Mouse (Mus musculus): ENCODE results near the gene Mycl. TPM values are rescaled to one million over a fixed set of nuclear protein-coding genes. Genes with fewer than 3 reads are reported as not detected.
"Not testable (repeated sequence)": the region's sequence is repeated elsewhere in the genome, so short reads cannot be mapped to it uniquely, and the experiment has no call there.

The Mycl gene
- total and polyA plus RNA-seq, 2 experiments from 2014 or later, result 0.12 to 14.7 TPM

DNA sequence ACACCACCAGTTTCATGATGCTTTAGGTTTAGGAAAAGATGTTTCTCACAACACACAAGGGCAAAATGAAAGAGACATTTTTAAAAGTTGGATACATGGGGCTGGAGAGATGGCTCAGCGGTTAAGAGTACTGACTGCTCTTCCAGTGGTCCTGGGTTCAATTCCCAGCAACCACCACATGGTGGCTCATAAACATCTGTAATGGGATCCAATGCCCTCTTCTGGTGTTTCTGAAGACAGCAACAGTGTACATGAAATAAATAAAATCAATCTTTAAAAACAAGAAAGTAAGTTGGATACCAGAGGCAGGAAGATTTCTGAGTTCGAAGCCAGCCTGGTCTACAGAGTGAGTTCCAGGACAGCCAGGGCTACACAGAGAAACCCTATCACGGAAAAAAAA is 7.4 kb upstream of the Mycl start:
- not testable (repeated sequence) for H3K4me2 ChIP-seq (ENCODE audit: low read depth, low read length); H3K9me3 ChIP-seq (replicated peaks; ENCODE audit: control insufficient read depth, low read length); H3K9ac ChIP-seq (replicated peaks; ENCODE audit: low read depth, low read length); H3K27ac ChIP-seq (ENCODE audit: low read depth); DNase-seq (ENCODE audit: low spot score); H3K27me3 ChIP-seq (ENCODE audit: control insufficient read depth, insufficient read depth, low read length); ATAC-seq (ENCODE audit: insufficient read depth, low read depth); H3K4me1 ChIP-seq (ENCODE audit: control insufficient read depth, insufficient read depth); H3K4me3 ChIP-seq (ENCODE audit: low read depth, low read length); H3K36me3 ChIP-seq (replicated peaks; ENCODE audit: control insufficient read depth, insufficient read depth, low read length)
- TF ChIP-seq CTCF (IDR thresholded peaks at IDR 0.05; ENCODE audit: low read depth), result peak; percentile 31; the same call in 1 of the 2 replicates
- 65% methylated on average over 3 of the region's 3 CpGs for WGBS

DNA sequence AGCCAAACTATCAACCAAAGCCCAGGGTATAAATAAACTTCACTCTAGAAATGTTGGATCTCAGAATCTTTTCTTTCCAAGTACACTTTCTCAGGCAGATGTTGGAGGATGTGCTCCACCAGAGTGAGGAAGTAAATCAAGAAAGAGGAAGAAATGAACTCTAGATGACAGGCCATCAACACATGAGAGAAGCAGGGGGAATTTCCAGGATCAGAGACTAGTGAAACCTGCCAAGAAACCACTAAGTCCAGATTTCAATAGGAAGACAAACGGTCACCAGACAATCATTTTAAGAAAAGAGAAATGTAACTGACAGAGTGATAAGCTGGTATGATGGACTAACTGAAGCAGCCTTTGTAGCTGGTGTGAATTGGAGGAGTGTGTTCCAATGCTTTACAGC is 4.3 kb upstream of the Mycl start:
- WGBS, result 56% methylated on average over 1 of the region's 1 CpGs
- ATAC-seq (ENCODE audit: insufficient read depth, low read depth), result no peak
- no peaks in the 10 kb centered on the region for H3K36me3 ChIP-seq (replicated peaks; ENCODE audit: control insufficient read depth, insufficient read depth, low read length)
- H3K27ac ChIP-seq (ENCODE audit: low read depth), result no peak overlapping the region
- H3K9ac ChIP-seq (replicated peaks; ENCODE audit: low read depth, low read length), result no peak overlapping the region
- no peak overlapping the region for H3K4me3 ChIP-seq (ENCODE audit: low read depth, low read length)
- no peak for TF ChIP-seq EP300 (IDR thresholded peaks at IDR 0.05; ENCODE audit: low read depth)
- TF ChIP-seq CTCF (IDR thresholded peaks at IDR 0.05; ENCODE audit: low read depth), result no peak
- peaks cover 18% of the 10 kb centered on the region; the same call in 1 of the 2 replicates for H3K27me3 ChIP-seq (ENCODE audit: control insufficient read depth, insufficient read depth, low read length)
- peaks cover 7% of the 10 kb centered on the region; the same call in 1 of the 2 replicates for H3K9me3 ChIP-seq (replicated peaks; ENCODE audit: control insufficient read depth, low read length)
- H3K4me2 ChIP-seq (ENCODE audit: low read depth, low read length), result no peak overlapping the region
- no peaks in the 10 kb centered on the region for H3K4me1 ChIP-seq (ENCODE audit: control insufficient read depth, insufficient read depth)
- DNase-seq (ENCODE audit: low spot score), result no peak

GRCm38 (mm10) chr4:122992276-122992675 is 3.2 kb upstream of the Mycl start:
- no peak for ATAC-seq (ENCODE audit: insufficient read depth, low read depth)
- H3K27ac ChIP-seq (ENCODE audit: low read depth), result no peak overlapping the region

DNA sequence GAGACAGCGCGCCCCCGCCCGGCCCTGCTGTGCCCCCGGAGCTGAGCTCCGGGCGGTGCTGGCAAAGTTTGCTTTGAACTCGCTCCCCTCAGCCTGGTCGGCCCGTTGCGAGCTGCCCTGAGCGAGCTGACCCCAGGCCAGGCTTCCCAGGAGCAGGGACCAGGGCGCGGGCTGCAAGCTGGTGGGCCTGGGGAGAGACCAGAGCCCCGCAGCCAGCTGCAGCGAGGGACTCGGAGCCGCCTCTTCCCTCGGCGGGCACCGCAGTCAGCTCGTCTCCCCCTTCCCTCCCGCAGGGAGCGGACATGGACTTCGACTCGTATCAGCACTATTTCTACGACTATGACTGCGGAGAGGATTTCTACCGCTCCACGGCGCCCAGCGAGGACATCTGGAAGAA is 767 bp downstream of the Mycl start:
- Histone ChIP-seq H3K36me3 (replicated peaks; ENCODE audit: control insufficient read depth, insufficient read depth, low read length) (no peaks in the 10 kb centered on the region), H3K27me3 (ENCODE audit: control insufficient read depth, insufficient read depth, low read length) (peaks cover 67% of the 10 kb centered on the region), H3K9ac (replicated peaks; ENCODE audit: low read depth, low read length) (peak overlapping the region; percentile 55), H3K9me3 (replicated peaks; ENCODE audit: control insufficient read depth, low read length) (peaks cover 1% of the 10 kb centered on the region; the same call in 1 of the 2 replicates), H3K4me2 (ENCODE audit: low read depth, low read length) (peak overlapping the region; percentile 100), H3K27ac (ENCODE audit: low read depth) (no peak overlapping the region), H3K4me1 (ENCODE audit: control insufficient read depth, insufficient read depth) (no peaks in the 10 kb centered on the region; the same call in 1 of the 2 replicates), H3K4me3 (ENCODE audit: low read depth, low read length) (peak overlapping the region; percentile 63)
- ATAC-seq (ENCODE audit: insufficient read depth, low read depth), result peak; percentile 5; the same call in 1 of the 2 replicates
- no peak for TF ChIP-seq EP300 (IDR thresholded peaks at IDR 0.05; ENCODE audit: low read depth)
- no peak for TF ChIP-seq CTCF (IDR thresholded peaks at IDR 0.05; ENCODE audit: low read depth)
- WGBS, result 1% methylated on average over 26 of the region's 32 CpGs
- DNase-seq (ENCODE audit: low spot score), result no peak

More at GRCm38 (mm10) chr4:122992276-122992675, 3.2 kb upstream of the Mycl start:
- Histone ChIP-seq H3K9me3 (replicated peaks; ENCODE audit: control insufficient read depth, low read length) (peaks cover 7% of the 10 kb centered on the region; the same call in 1 of the 2 replicates), H3K4me1 (ENCODE audit: control insufficient read depth, insufficient read depth) (no peaks in the 10 kb centered on the region; the same call in 1 of the 2 replicates), H3K4me2 (ENCODE audit: low read depth, low read length) (no peak overlapping the region), H3K27me3 (ENCODE audit: control insufficient read depth, insufficient read depth, low read length) (peaks cover 28% of the 10 kb centered on the region), H3K4me3 (ENCODE audit: low read depth, low read length) (no peak overlapping the region), H3K9ac (replicated peaks; ENCODE audit: low read depth, low read length) (no peak overlapping the region), H3K36me3 (replicated peaks; ENCODE audit: control insufficient read depth, insufficient read depth, low read length) (no peaks in the 10 kb centered on the region)
- 63% methylated on average over 3 of the region's 3 CpGs for WGBS
- DNase-seq (ENCODE audit: low spot score), result no peak
- TF ChIP-seq CTCF (IDR thresholded peaks at IDR 0.05; ENCODE audit: low read depth) (no peak), EP300 (IDR thresholded peaks at IDR 0.05; ENCODE audit: low read depth) (no peak)

GRCm38 (mm10) chr4:122996618-122997381 is 1.3 kb downstream of the Mycl start:
- no peak for DNase-seq (ENCODE audit: low spot score)
- Histone ChIP-seq H3K4me2 (ENCODE audit: low read depth, low read length) (peak overlapping the region; percentile 100), H3K27ac (ENCODE audit: low read depth) (no peak overlapping the region), H3K4me1 (ENCODE audit: control insufficient read depth, insufficient read depth) (no peaks in the 10 kb centered on the region; the same call in 1 of the 2 replicates), H3K4me3 (ENCODE audit: low read depth, low read length) (peak overlapping the region; percentile 63), H3K9ac (replicated peaks; ENCODE audit: low read depth, low read length) (peak overlapping the region; percentile 55), H3K9me3 (replicated peaks; ENCODE audit: control insufficient read depth, low read length) (no peaks in the 10 kb centered on the region), H3K27me3 (ENCODE audit: control insufficient read depth, insufficient read depth, low read length) (peaks cover 73% of the 10 kb centered on the region), H3K36me3 (replicated peaks; ENCODE audit: control insufficient read depth, insufficient read depth, low read length) (no peaks in the 10 kb centered on the region)
- TF ChIP-seq EP300 (IDR thresholded peaks at IDR 0.05; ENCODE audit: low read depth), result no peak
- no peak for TF ChIP-seq CTCF (IDR thresholded peaks at IDR 0.05; ENCODE audit: low read depth)
- no peak; the same call in 1 of the 2 replicates for ATAC-seq (ENCODE audit: insufficient read depth, low read depth)
- WGBS, result under 1% methylated on average over 45 of the region's 47 CpGs

Measured in heart, postnatal 0 days (tissue).